In the genomic region with DNA sequence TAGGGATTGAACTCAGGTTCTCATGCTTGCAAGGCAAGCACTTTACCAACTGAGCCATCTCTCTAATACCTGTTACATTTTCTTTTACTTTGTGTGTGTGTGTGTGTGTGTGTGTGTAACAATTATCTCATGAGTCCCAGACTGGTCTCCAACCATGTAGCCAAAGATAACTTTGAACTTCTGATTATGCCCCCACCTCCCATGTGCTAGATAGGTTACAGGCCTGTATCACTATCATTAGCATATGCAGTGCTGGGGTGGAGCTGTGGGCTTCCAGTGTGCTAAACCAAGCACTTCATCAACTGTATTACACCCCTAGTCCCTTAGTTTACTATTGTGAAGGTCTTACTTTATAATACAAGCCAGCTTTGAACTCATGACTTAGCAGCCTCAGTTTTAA, we compare ENCODE assay signal across 9 mouse cellular contexts. TPM values are rescaled to one million over a fixed set of nuclear protein-coding genes. Genes with fewer than 3 reads are reported as not detected.
DNase-seq lines count a peak whose midpoint lies in the region; ATAC-seq lines count a peak whose summit lies in the region.
"Had no signal": no experiment of that assay in that cellular context is flagged by ENCODE, and none has a peak within 500 bp of the region (broad histone marks: within the 10 kb centered on the region; RNA-seq: fewer than 3 reads in every experiment).

No protein-coding gene starts in this region.

- DNase-seq in left cerebral cortex, postnatal 25 days (ENCODE audit: low spot score in 2 of 2): no peak
- DNase-seq in ovary, postnatal 10 days (ENCODE audit: low spot score): no peak
- DNase-seq in thymus, postnatal 10 days (ENCODE audit: low spot score in 2 of 2): no peak
- DNase-seq: adrenal gland, adult 2 months had no signal

- H3K27me3 ChIP-seq in megakaryocyte, embryonic 14.5 days (replicated peaks): no peaks in the 10 kb centered on the region
- H3K27me3 ChIP-seq in embryonic facial prominence, embryonic 15.5 days: no peaks in the 10 kb centered on the region
- H3K27me3 ChIP-seq in limb, embryonic 15.5 days: no peaks in the 10 kb centered on the region
- no peaks in the 10 kb centered on the region for H3K27me3 ChIP-seq in neural tube, embryonic 13.5 days

- peaks cover 16% of the 10 kb centered on the region for H3K9me3 ChIP-seq in megakaryocyte, embryonic 14.5 days
- peaks cover 14% of the 10 kb centered on the region for H3K9me3 ChIP-seq in embryonic facial prominence, embryonic 15.5 days (replicated peaks)
- peaks cover 6% of the 10 kb centered on the region; the same call in 1 of the 2 replicates for H3K9me3 ChIP-seq in limb, embryonic 15.5 days
- peaks cover 17% of the 10 kb centered on the region for H3K9me3 ChIP-seq in neural tube, embryonic 13.5 days

- no peak overlapping the region for H3K27ac ChIP-seq in embryonic facial prominence, embryonic 15.5 days (replicated peaks)
- H3K27ac ChIP-seq in limb, embryonic 15.5 days: no peak overlapping the region
- no peak overlapping the region for H3K27ac ChIP-seq in neural tube, embryonic 13.5 days (replicated peaks)

- H3K4me3 ChIP-seq in megakaryocyte, embryonic 14.5 days (replicated peaks): peak overlapping the region; percentile 100
- H3K4me3 ChIP-seq in embryonic facial prominence, embryonic 15.5 days (replicated peaks): 0 out of 2 replicates have a peak overlapping the region, but pooled peaks have one; percentile 88
- H3K4me3 ChIP-seq in limb, embryonic 15.5 days: peak overlapping the region; percentile 99; the same call in 1 of the 2 replicates
- H3K4me3 ChIP-seq in neural tube, embryonic 13.5 days: 0 out of 2 replicates have a peak overlapping the region, but pooled peaks have one; percentile 92

- H3K4me1 ChIP-seq in megakaryocyte, embryonic 14.5 days: peaks cover 23% of the 10 kb centered on the region
- H3K4me1 ChIP-seq in embryonic facial prominence, embryonic 15.5 days: peaks cover 10% of the 10 kb centered on the region
- peaks cover 8% of the 10 kb centered on the region; the same call in 1 of the 2 replicates for H3K4me1 ChIP-seq in limb, embryonic 15.5 days
- peaks cover 21% of the 10 kb centered on the region for H3K4me1 ChIP-seq in neural tube, embryonic 13.5 days (replicated peaks)

- H3K4me2 ChIP-seq in embryonic facial prominence, embryonic 15.5 days (replicated peaks): 0 out of 2 replicates have a peak overlapping the region, but pooled peaks have one; percentile 67
- H3K4me2 ChIP-seq in limb, embryonic 15.5 days: no peak overlapping the region
- peak overlapping the region; percentile 79 for H3K4me2 ChIP-seq in neural tube, embryonic 13.5 days

- no peak overlapping the region for H3K9ac ChIP-seq in embryonic facial prominence, embryonic 15.5 days
- H3K9ac ChIP-seq in limb, embryonic 15.5 days: no peak overlapping the region
- H3K9ac ChIP-seq in neural tube, embryonic 13.5 days: no peak overlapping the region

- H3K36me3 ChIP-seq in megakaryocyte, embryonic 14.5 days (replicated peaks; ENCODE audit: low read length): peaks cover 47% of the 10 kb centered on the region
- peaks cover 29% of the 10 kb centered on the region for H3K36me3 ChIP-seq in embryonic facial prominence, embryonic 15.5 days
- H3K36me3 ChIP-seq in limb, embryonic 15.5 days: peaks cover 18% of the 10 kb centered on the region
- H3K36me3 ChIP-seq in neural tube, embryonic 13.5 days: peaks cover 34% of the 10 kb centered on the region

- intact Hi-C loops in left cerebral cortex, postnatal 25 days (cut with DNase I): no loop called here

- no peak for ATAC-seq in megakaryocyte, adult 5-6 weeks (ENCODE audit: poor library complexity, severe bottlenecking)
- no peak for ATAC-seq in embryonic facial prominence, embryonic 15.5 days (ENCODE audit: insufficient number of reproducible peaks, low FRiP score, low TSS enrichment, low read depth)
- ATAC-seq in limb, embryonic 15.5 days (ENCODE audit: insufficient number of reproducible peaks, low FRiP score, low TSS enrichment, low read depth): no peak
- no peak for ATAC-seq in neural tube, embryonic 13.5 days (ENCODE audit: low read depth)

RNA-seq across cellular contexts. Expression of gene Orc2, which starts 1.8 kb away (rescaled TPM):
- 1.7 and 23.4 TPM in 2 replicates for polyA plus RNA-seq in megakaryocyte, embryonic 14.5 days (2012; ENCODE audit: insufficient read depth, low replicate concordance)
- total RNA-seq in megakaryocyte, adult 5-6 weeks (2015): 20.1 and 21.2 TPM in 2 replicates
- total RNA-seq in megakaryocyte, adult 5-6 weeks (2017): 46.7 and 61.8 TPM in 2 replicates
- 25.9 and 27.1 TPM in 2 replicates for polyA plus RNA-seq in embryonic facial prominence, embryonic 15.5 days (2015; fragmentation: Nextera tagmentation; extraction: Ambion mirVana)
- polyA plus RNA-seq in limb, embryonic 15.5 days (2015; fragmentation: Nextera tagmentation; extraction: Ambion mirVana): 23.7 and 27.2 TPM in 2 replicates
- polyA plus RNA-seq in neural tube, embryonic 13.5 days (2015; fragmentation: Nextera tagmentation; extraction: Ambion mirVana): 23.9 and 24.5 TPM in 2 replicates
- total RNA-seq in left cerebral cortex, postnatal 25 days (2021): 10 to 100 TPM; 25.5 to 26.5 TPM

RNA-seq across cellular contexts. Expression of gene Ppil3, which starts 57.8 kb away (rescaled TPM):
- 1.5 and 17.3 TPM in 2 replicates for polyA plus RNA-seq in megakaryocyte, embryonic 14.5 days (2012; ENCODE audit: insufficient read depth, low replicate concordance)
- 60.5 and 62.9 TPM in 2 replicates for total RNA-seq in megakaryocyte, adult 5-6 weeks (2015)
- 51.3 and 55.5 TPM in 2 replicates for total RNA-seq in megakaryocyte, adult 5-6 weeks (2017)
- polyA plus RNA-seq in embryonic facial prominence, embryonic 15.5 days (2015; fragmentation: Nextera tagmentation; extraction: Ambion mirVana): 52.2 and 54.4 TPM in 2 replicates
- polyA plus RNA-seq in limb, embryonic 15.5 days (2015; fragmentation: Nextera tagmentation; extraction: Ambion mirVana): 46.3 and 53.3 TPM in 2 replicates
- polyA plus RNA-seq in neural tube, embryonic 13.5 days (2015; fragmentation: Nextera tagmentation; extraction: Ambion mirVana): 52.0 and 66.6 TPM in 2 replicates
- 10 to 100 TPM; 27.1 to 27.8 TPM for total RNA-seq in left cerebral cortex, postnatal 25 days (2021)

RNA-seq across cellular contexts. Expression of gene Nif3l1, which starts 58.2 kb away (rescaled TPM):
- 4.4 and 4.8 TPM in 2 replicates for polyA plus RNA-seq in megakaryocyte, embryonic 14.5 days (2012; ENCODE audit: insufficient read depth, low replicate concordance)
- total RNA-seq in megakaryocyte, adult 5-6 weeks (2015): 17.0 and 20.6 TPM in 2 replicates
- total RNA-seq in megakaryocyte, adult 5-6 weeks (2017): 22.5 and 26.7 TPM in 2 replicates
- polyA plus RNA-seq in embryonic facial prominence, embryonic 15.5 days (2015; fragmentation: Nextera tagmentation; extraction: Ambion mirVana): 40.6 and 44.5 TPM in 2 replicates
- 42.8 and 43.2 TPM in 2 replicates for polyA plus RNA-seq in limb, embryonic 15.5 days (2015; fragmentation: Nextera tagmentation; extraction: Ambion mirVana)
- polyA plus RNA-seq in neural tube, embryonic 13.5 days (2015; fragmentation: Nextera tagmentation; extraction: Ambion mirVana): 53.8 and 56.6 TPM in 2 replicates
- 10 to 100 TPM; 14.7 to 21.7 TPM for total RNA-seq in left cerebral cortex, postnatal 25 days (2021)
